Mouse (Mus musculus): ENCODE results near the gene Tbc1d30.

Gene Tbc1d30

GRCm38 (mm10) chr10:121216804-121217203 is 134.3 kb downstream of the Tbc1d30 start:
- DNase-seq, result no peak

Data from thymus, postnatal 14 days (tissue).